Mouse (Mus musculus) embryonic facial prominence, embryonic 15.5 days (tissue): Measurements from ENCODE around the gene Rfx8. TPM values are rescaled to one million over a fixed set of nuclear protein-coding genes. Genes with fewer than 3 reads are reported as not detected.

Experiments used
- ATAC-seq: fragments of 200-750 bp; cut with Nextera tagmentation; 2 replicates; pipeline ENCODE4 v1.8.0; 2017; ENCODE audit warnings: low read depth, moderate TSS enrichment; ENCODE audit not compliant: insufficient number of reproducible peaks, low FRiP score, low TSS enrichment
- H3K27ac ChIP-seq: fragments of 300-500 bp; sonication (generic); replicated peaks from 2 replicates; pipeline ENCODE4 v1.5.1; 2015; ENCODE audit warnings: mild to moderate bottlenecking, inconsistent platforms
- H3K27me3 ChIP-seq: fragments of 300-500 bp; sonication (generic); 2 replicates; pipeline ENCODE4 v1.6.1; 2015; ENCODE audit warnings: inconsistent platforms
- H3K36me3 ChIP-seq: fragments of 300-500 bp; sonication (generic); 2 replicates; pipeline ENCODE4 v1.6.1; 2015; ENCODE audit warnings: mild to moderate bottlenecking, inconsistent platforms
- H3K4me1 ChIP-seq: fragments of 300-500 bp; sonication (generic); 2 replicates; pipeline ENCODE4 v1.6.1; 2015; ENCODE audit warnings: inconsistent platforms
- H3K4me2 ChIP-seq: fragments of 300-500 bp; sonication (generic); replicated peaks from 2 replicates; pipeline ENCODE4 v1.6.1; 2015; ENCODE audit warnings: mild to moderate bottlenecking, inconsistent platforms
- H3K4me3 ChIP-seq: fragments of 300-500 bp; sonication (generic); replicated peaks from 2 replicates; pipeline ENCODE4 v1.5.1; 2015; ENCODE audit warnings: mild to moderate bottlenecking, inconsistent platforms
- H3K9ac ChIP-seq: fragments of 300-500 bp; sonication (generic); 2 replicates; pipeline ENCODE4 v1.6.1; 2015; ENCODE audit warnings: inconsistent platforms
- H3K9me3 ChIP-seq: fragments of 300-500 bp; sonication (generic); replicated peaks from 2 replicates; pipeline ENCODE4 v1.6.1; 2016; ENCODE audit warnings: inconsistent platforms
- WGBS: fragments of 180-500 bp; shearing (Covaris S2); methylation state at CpG from one replicate; pipeline ENCODE4 v1.1.7; 2015; 5-methylcytosine and 5-hydroxymethylcytosine counted together
- polyA plus RNA-seq: library from polyadenylated mRNA; unstranded; fragments of >200 nt; fragmentation: Nextera tagmentation; extraction: Ambion mirVana; gene quantifications from 2 replicates; pipeline ENCODE4 v1.2.1, GENCODE M21; 2015

The Rfx8 gene
- polyA plus RNA-seq, 1 experiment from 2014 or later: 3.7 TPM

- 56% methylated on average over 3 of the region's 3 CpGs for WGBS
- Histone ChIP-seq H3K4me1 (peaks cover 23% of the 10 kb centered on the region), H3K4me3 (no peak overlapping the region), H3K36me3 (no peaks in the 10 kb centered on the region), H3K9ac (no peak overlapping the region), H3K27me3 (peaks cover 3% of the 10 kb centered on the region; the same call in 1 of the 2 replicates), H3K9me3 (no peaks in the 10 kb centered on the region), H3K4me2 (no peak overlapping the region), H3K27ac (no peak overlapping the region)
- ATAC-seq: peak; percentile 30; the same call in 1 of the 2 replicates
Measured at GRCm38 (mm10) chr1:39691974-39692373, 28.8 kb downstream of the Rfx8 start.

GRCm38 (mm10) chr1:39691061-39691460 is 29.7 kb downstream of the Rfx8 start:
- H3K9ac ChIP-seq: no peak overlapping the region
- H3K9me3 ChIP-seq: no peaks in the 10 kb centered on the region
- peaks cover 3% of the 10 kb centered on the region; the same call in 1 of the 2 replicates for H3K27me3 ChIP-seq
- no peak overlapping the region for H3K4me2 ChIP-seq
- no peak overlapping the region for H3K4me3 ChIP-seq
- H3K36me3 ChIP-seq: no peaks in the 10 kb centered on the region
- 46% methylated on average over 4 of the region's 4 CpGs for WGBS
- peak overlapping the region; percentile 17; the same call in 1 of the 2 replicates for H3K27ac ChIP-seq
- peaks cover 17% of the 10 kb centered on the region; the same call in 1 of the 2 replicates for H3K4me1 ChIP-seq
- no peak for ATAC-seq

GRCm38 (mm10) chr1:39688573-39688972 is 32.2 kb downstream of the Rfx8 start:
- Histone ChIP-seq H3K4me3 (no peak overlapping the region), H3K9me3 (no peaks in the 10 kb centered on the region), H3K27me3 (peaks cover 3% of the 10 kb centered on the region; the same call in 1 of the 2 replicates), H3K9ac (no peak overlapping the region), H3K36me3 (no peaks in the 10 kb centered on the region), H3K4me2 (no peak overlapping the region), H3K27ac (no peak overlapping the region), H3K4me1 (0 out of 2 replicates have a peak, but pooled peaks cover 6% of the 10 kb centered on the region)
- 78% methylated on average over 6 of the region's 6 CpGs for WGBS
- ATAC-seq: no peak

DNA sequence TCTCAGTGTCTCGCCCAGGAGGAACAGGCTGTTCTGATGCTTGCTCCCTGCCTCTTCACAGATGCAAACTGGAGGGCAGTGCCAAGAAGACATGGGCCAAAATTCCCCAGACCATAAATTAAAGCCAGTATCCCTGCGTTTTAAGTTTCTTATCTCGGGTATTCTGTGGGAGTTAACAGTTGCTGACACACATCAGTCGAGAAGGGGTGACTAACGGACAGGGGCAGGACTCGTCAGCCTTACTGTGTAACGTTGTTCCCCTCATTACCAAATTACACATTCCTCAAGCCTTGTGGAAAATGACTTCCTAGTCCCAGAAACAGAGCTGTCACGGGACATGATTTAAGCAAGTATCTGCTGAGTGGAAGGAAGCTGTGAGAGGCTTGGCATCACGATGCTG is 33.5 kb downstream of the Rfx8 start:
- Histone ChIP-seq H3K4me3 (no peak overlapping the region), H3K27ac (no peak overlapping the region), H3K9me3 (no peaks in the 10 kb centered on the region), H3K27me3 (peaks cover 3% of the 10 kb centered on the region; the same call in 1 of the 2 replicates), H3K9ac (no peak overlapping the region), H3K4me2 (no peak overlapping the region), H3K4me1 (0 out of 2 replicates have a peak, but pooled peaks cover 6% of the 10 kb centered on the region), H3K36me3 (no peaks in the 10 kb centered on the region)
- ATAC-seq: no peak
- WGBS: 41% methylated on average over 9 of the region's 9 CpGs

DNA sequence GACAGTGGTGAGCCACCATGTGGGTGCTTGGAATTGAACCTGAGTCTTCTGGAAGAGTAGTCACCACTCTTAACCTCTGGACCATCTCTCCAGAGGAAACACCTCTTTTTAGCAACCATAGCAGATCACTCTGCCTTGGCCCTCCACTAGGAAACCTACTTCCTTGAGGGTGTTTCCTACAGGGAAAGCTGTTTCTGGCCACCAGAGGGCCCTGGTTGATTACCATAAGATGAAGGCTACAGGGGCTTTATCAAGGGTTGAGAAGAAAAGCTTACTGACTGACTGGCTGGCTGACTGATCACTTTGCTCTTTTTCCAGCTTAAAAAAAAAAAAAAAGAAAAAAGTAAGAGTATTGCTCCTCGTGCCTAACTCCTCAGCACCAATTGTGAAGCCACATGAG is 35.0 kb downstream of the Rfx8 start:
- 3% methylated on average over 1 of the region's 1 CpGs for WGBS
- 0 out of 2 replicates have a peak, but pooled peaks cover 6% of the 10 kb centered on the region for H3K4me1 ChIP-seq
- no peaks in the 10 kb centered on the region for H3K9me3 ChIP-seq
- H3K9ac ChIP-seq: no peak overlapping the region
- peaks cover 3% of the 10 kb centered on the region; the same call in 1 of the 2 replicates for H3K27me3 ChIP-seq
- 0 out of 2 replicates have a peak, but pooled peaks have one; percentile 69 for ATAC-seq
- no peak overlapping the region for H3K4me3 ChIP-seq
- H3K27ac ChIP-seq: no peak overlapping the region
- no peaks in the 10 kb centered on the region for H3K36me3 ChIP-seq
- no peak overlapping the region for H3K4me2 ChIP-seq

DNA sequence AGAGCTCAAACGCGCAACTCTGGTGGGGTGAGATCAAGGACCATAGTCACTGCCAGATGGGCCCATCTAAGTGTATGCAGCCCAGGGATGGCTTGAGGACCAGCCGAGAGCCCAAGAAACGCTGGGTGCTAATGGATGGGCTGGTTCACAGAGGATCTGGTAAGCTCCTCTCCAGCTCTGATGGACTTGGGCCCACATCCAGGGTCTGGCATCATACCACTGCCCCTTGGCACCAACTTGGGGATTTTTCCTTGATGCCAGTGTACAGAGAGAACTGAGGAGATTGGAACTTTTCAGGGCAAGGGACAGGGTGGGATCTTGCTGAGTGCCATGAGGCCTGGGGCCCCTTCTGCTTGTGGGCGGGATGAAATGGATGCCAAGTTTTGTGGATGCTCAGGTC is 39.2 kb downstream of the Rfx8 start:
- no peak overlapping the region for H3K27ac ChIP-seq
- WGBS: 88% methylated on average over 5 of the region's 5 CpGs
- ATAC-seq: no peak
- H3K4me3 ChIP-seq: no peak overlapping the region
- no peaks in the 10 kb centered on the region for H3K27me3 ChIP-seq
- no peaks in the 10 kb centered on the region for H3K4me1 ChIP-seq
- no peaks in the 10 kb centered on the region for H3K9me3 ChIP-seq
- H3K4me2 ChIP-seq: no peak overlapping the region
- H3K36me3 ChIP-seq: no peaks in the 10 kb centered on the region
- no peak overlapping the region for H3K9ac ChIP-seq

DNA sequence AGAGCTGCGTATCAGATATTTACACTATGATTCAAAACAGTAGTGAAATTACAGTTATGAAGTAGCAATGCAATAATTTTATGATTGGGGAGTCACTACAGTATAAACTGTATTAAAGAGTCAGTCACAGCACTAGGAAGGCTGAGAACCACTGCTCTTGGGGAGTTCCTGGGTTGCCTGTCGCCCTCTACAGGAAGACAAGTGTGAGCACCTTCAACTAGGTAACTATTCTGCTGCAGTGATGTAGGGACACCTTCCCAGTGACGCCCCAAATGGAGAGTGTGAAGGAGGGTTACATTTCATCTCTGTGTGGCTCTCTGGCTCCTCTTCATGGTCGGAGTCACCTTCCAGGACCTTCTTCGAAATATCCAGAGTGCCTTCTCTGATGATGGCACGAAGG is 40.3 kb downstream of the Rfx8 start:
- H3K4me3 ChIP-seq: no peak overlapping the region
- no peaks in the 10 kb centered on the region for H3K27me3 ChIP-seq
- H3K9ac ChIP-seq: no peak overlapping the region
- H3K4me2 ChIP-seq: no peak overlapping the region
- WGBS: 70% methylated on average over 6 of the region's 6 CpGs
- no peaks in the 10 kb centered on the region for H3K9me3 ChIP-seq
- no peak overlapping the region for H3K27ac ChIP-seq
- H3K4me1 ChIP-seq: no peaks in the 10 kb centered on the region
- H3K36me3 ChIP-seq: no peaks in the 10 kb centered on the region
- ATAC-seq: no peak

DNA sequence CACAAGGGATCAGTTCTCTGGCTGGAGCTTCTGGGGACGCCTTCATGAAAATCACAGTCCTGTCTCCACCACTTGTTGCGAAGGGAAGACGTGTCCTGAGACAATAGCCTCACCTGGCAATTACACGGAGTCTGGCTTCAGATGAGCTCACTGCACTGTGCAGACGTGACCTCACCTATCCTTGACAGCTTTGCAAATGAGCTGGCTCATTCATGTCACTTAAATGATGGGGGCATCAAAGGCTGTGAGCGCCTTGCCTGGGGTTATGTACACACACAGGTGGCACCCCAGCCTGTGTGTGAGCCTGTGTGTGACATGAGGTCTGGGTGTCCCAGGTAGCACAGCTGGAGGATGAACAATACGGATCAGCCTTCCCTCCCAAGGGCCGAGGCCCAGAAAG is 41.9 kb downstream of the Rfx8 start:
- H3K36me3 ChIP-seq: no peaks in the 10 kb centered on the region
- WGBS: 56% methylated on average over 8 of the region's 8 CpGs
- no peaks in the 10 kb centered on the region for H3K27me3 ChIP-seq
- no peak overlapping the region for H3K4me2 ChIP-seq
- ATAC-seq: no peak
- no peaks in the 10 kb centered on the region for H3K4me1 ChIP-seq
- no peaks in the 10 kb centered on the region for H3K9me3 ChIP-seq
- no peak overlapping the region for H3K4me3 ChIP-seq
- no peak overlapping the region for H3K27ac ChIP-seq
- H3K9ac ChIP-seq: no peak overlapping the region

DNA sequence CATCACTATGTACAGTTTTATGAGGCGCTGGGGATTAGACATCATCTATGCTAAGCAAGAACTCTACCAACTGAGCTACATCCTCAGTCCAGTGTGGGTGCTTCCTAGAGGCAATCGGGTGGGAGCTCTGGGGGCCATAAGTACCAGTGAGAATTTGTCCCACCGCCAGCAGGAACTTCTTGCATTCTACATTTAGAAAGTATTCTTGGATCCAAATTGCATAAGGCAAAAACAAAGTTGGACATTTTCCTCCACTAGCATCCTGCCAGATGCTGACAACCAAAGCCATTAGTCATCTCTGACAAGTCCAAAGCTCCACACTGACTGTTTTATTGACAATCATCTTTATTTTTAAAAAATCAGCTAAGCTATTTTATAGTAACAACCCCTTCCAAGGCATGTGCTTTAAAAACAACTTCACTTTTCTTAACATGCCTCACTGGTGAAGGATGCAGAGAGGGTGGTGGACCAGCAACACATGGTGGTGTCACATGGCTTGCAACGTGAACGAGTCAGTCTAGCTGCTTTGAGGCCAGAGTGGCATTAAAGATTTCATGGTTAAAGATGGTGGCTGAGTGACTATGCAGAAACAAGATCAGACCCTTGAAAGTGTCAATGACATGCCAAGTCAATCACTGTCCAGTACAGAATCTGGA is 44.4 kb downstream of the Rfx8 start:
- H3K9me3 ChIP-seq: no peaks in the 10 kb centered on the region
- H3K4me1 ChIP-seq: no peaks in the 10 kb centered on the region
- H3K4me3 ChIP-seq: no peak overlapping the region
- no peak for ATAC-seq
- H3K36me3 ChIP-seq: no peaks in the 10 kb centered on the region
- 74% methylated on average over 5 of the region's 5 CpGs for WGBS
- H3K27me3 ChIP-seq: no peaks in the 10 kb centered on the region
- no peak overlapping the region for H3K9ac ChIP-seq
- H3K27ac ChIP-seq: no peak overlapping the region
- no peak overlapping the region for H3K4me2 ChIP-seq

DNA sequence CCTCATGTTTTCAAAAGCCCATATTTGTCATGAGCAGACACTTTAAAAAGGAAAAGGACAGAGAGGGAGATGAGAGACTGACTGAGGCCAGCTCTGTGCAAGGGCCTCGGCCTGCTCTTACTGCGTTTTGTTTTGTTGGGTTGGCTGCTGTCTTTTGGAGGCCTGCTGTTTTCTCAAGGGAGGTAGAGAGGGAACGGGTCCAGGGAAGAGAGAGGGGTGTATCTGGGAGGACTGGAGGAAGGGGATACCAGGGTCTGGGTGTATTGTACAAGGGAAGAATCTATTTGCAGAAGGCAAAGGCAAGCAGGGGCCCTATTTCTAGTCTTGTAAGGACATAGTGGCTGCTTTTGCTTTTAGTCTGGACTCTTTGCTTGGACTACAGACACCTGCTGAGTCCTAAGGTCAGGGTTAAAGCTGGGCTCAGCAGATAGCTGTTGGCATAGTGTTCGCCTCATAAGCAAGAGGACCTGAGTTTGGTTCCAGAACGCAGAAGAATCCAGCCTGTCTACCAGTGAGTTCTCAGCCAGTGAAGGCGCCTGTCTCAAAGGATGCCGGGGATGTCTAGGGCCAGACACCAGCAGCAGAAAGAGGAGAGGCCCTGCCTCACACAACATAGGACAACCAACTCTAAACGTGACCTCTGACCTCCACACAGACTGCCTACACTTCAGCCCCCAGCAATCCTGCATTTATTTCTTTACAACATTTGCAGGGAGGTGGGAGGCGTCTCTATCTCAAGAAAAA is 48.3 kb downstream of the Rfx8 start:
- Histone ChIP-seq H3K36me3 (no peaks in the 10 kb centered on the region), H3K27me3 (no peaks in the 10 kb centered on the region), H3K27ac (no peak overlapping the region), H3K9ac (no peak overlapping the region), H3K4me2 (no peak overlapping the region), H3K9me3 (no peaks in the 10 kb centered on the region), H3K4me1 (no peaks in the 10 kb centered on the region), H3K4me3 (no peak overlapping the region)
- ATAC-seq: no peak
- WGBS: 79% methylated on average over 9 of the region's 9 CpGs

- Histone ChIP-seq H3K4me1 (no peaks in the 10 kb centered on the region), H3K9ac (no peak overlapping the region), H3K36me3 (no peaks in the 10 kb centered on the region), H3K27ac (no peak overlapping the region), H3K4me2 (no peak overlapping the region), H3K27me3 (no peaks in the 10 kb centered on the region), H3K4me3 (no peak overlapping the region), H3K9me3 (no peaks in the 10 kb centered on the region)
- WGBS: 90% methylated on average over 17 of the region's 17 CpGs
- ATAC-seq: no peak
Measured at GRCm38 (mm10) chr1:39670211-39670935, 50.4 kb downstream of the Rfx8 start.
